Mouse (Mus musculus) liver, postnatal 0 days (tissue): ENCODE results near the gene Etfdh. TPM values are rescaled to one million over a fixed set of nuclear protein-coding genes. Genes with fewer than 3 reads are reported as not detected.
"Not testable (repeated sequence)": the region's sequence is repeated elsewhere in the genome, so short reads cannot be mapped to it uniquely, and the experiment has no call there.

ENCODE experiments used
- ATAC-seq: fragments of 200-750 bp; cut with Nextera tagmentation; 2 replicates; pipeline ENCODE4 v1.8.0; 2017; ENCODE audit warnings: mild to moderate bottlenecking, moderate library complexity
- DNase-seq: peaks from one replicate; pipeline ENCODE4 v3.0.0-alpha.2; 2016
- H3K27ac ChIP-seq: fragments of 300-500 bp; sonication (generic); 2 replicates; pipeline ENCODE4 v1.5.1; 2014; ENCODE audit warnings: antibody characterized with exemption, moderate library complexity, mild to moderate bottlenecking, low read depth
- H3K27me3 ChIP-seq: fragments of 300-500 bp; sonication (generic); 2 replicates; pipeline ENCODE4 v1.6.1; 2014; ENCODE audit warnings: low read length, control low read depth, mixed read lengths; ENCODE audit not compliant: insufficient read depth
- H3K36me3 ChIP-seq: fragments of 300-500 bp; sonication (generic); replicated peaks from 2 replicates; pipeline ENCODE4 v1.6.1; 2014; ENCODE audit warnings: mild to moderate bottlenecking, control low read depth, low read length, moderate library complexity, mixed read lengths; ENCODE audit not compliant: insufficient read depth
- H3K4me1 ChIP-seq: fragments of 300-500 bp; sonication (generic); 2 replicates; pipeline ENCODE4 v1.6.1; 2014; ENCODE audit warnings: antibody characterized with exemption, mild to moderate bottlenecking, control low read depth; ENCODE audit not compliant: insufficient read depth
- H3K4me2 ChIP-seq: fragments of 300-500 bp; sonication (generic); 2 replicates; pipeline ENCODE4 v1.6.1; 2014; ENCODE audit warnings: low read depth, mild to moderate bottlenecking, low read length, moderate library complexity, mixed read lengths
- H3K4me3 ChIP-seq: fragments of 300-500 bp; sonication (generic); 2 replicates; pipeline ENCODE4 v1.5.1; 2014; ENCODE audit warnings: low read depth, low read length
- H3K9ac ChIP-seq: fragments of 300-500 bp; sonication (generic); replicated peaks from 2 replicates; pipeline ENCODE4 v1.6.1; 2014; ENCODE audit warnings: mild to moderate bottlenecking, moderate library complexity
- H3K9me3 ChIP-seq: fragments of 300-500 bp; sonication (generic); 2 replicates; pipeline ENCODE4 v1.6.1; 2016; ENCODE audit warnings: mild to moderate bottlenecking, control low read depth, low read length, mixed read lengths
- CTCF ChIP-seq: sonication (generic); IDR thresholded peaks from 2 replicates; pipeline ENCODE4 v1.5.1; 2016; ENCODE audit warnings: antibody characterized with exemption, low read depth
- EP300 ChIP-seq: IDR thresholded peaks from 2 replicates; pipeline ENCODE4 v1.6.1; 2016; ENCODE audit warnings: antibody characterized with exemption, low read depth, mild to moderate bottlenecking
- WGBS: fragments of 180-500 bp; shearing (Covaris S2); extraction: QIAGEN DNeasy Blood & Tissue Kit; methylation state at CpG from one replicate; pipeline ENCODE4 v1.1.7; 2014; ENCODE audit not compliant: insufficient replicate concordance; 5-methylcytosine and 5-hydroxymethylcytosine counted together
- polyA plus RNA-seq: library from polyadenylated mRNA; unstranded; fragments of >200 nt; fragmentation: Nextera tagmentation; extraction: Ambion mirVana; gene quantifications from 2 replicates; pipeline ENCODE4 v1.2.1, GENCODE M21; 2015

Gene Etfdh
- polyA plus RNA-seq, 1 experiment from 2014 or later, result 239 TPM

GRCm38 (mm10) chr3:79574336-79574735 lies 55.0 kb downstream of the Etfdh start:
- Histone ChIP-seq H3K27ac (peak overlapping the region; percentile 63), H3K9me3 (no peaks in the 10 kb centered on the region), H3K27me3 (no peaks in the 10 kb centered on the region), H3K4me3 (no peak overlapping the region), H3K9ac (no peak overlapping the region), H3K4me2 (peak overlapping the region; percentile 14; the same call in 1 of the 2 replicates), H3K36me3 (no peaks in the 10 kb centered on the region), H3K4me1 (peaks cover 14% of the 10 kb centered on the region)
- peak; percentile 99 for TF ChIP-seq EP300
- TF ChIP-seq CTCF, result no peak
- DNase-seq (no peak), ATAC-seq (peak; percentile 96)
- WGBS, result 58% methylated on average over 3 of the region's 3 CpGs

DNA sequence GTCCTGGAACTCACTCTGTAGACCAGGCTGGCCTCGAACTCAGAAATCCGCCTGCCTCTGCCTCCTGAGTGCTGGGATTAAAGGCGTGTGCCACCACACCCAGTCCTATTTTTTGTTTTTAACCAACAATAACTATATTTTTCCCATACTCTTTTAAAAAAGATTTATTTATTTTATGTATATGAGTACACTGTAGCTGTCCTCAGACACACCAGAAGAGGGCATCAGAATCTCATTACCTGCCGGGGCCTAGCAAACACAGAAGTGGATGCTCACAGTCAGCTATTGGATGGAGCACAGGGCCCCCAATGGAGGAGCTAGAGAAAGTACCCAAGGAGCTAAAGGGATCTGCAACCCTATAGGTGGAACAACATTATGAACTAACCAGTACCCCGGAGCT lies 55.9 kb downstream of the Etfdh start:
- not testable (repeated sequence) for H3K4me3 ChIP-seq, H3K9ac ChIP-seq, DNase-seq, ATAC-seq, H3K27me3 ChIP-seq, H3K9me3 ChIP-seq, H3K27ac ChIP-seq, H3K36me3 ChIP-seq, H3K4me2 ChIP-seq
- WGBS, result 92% methylated on average over 5 of the region's 5 CpGs
- peaks cover 16% of the 10 kb centered on the region for H3K4me1 ChIP-seq

DNA sequence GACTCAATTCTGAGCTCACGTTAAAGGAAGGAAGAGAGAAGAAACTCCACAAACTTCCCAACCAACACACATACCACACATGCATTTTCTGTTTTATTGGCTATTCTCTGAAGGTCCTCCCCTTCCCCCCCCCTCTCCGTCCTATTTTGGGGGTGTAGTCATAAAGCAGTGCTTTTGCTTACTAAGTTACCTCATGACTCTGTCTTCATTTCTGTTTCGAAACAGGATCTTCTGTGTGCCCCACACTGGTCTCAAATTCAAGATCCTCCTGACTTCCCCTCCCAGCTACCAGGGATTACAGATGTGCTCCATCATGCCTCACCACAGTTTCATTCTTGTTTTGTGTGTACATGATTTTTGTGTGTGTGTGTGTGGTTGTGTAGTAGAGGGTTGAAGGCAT lies 56.9 kb downstream of the Etfdh start:
- DNase-seq (no peak), ATAC-seq (no peak)
- Histone ChIP-seq H3K27me3 (no peaks in the 10 kb centered on the region), H3K4me3 (no peak overlapping the region), H3K4me2 (no peak overlapping the region), H3K9me3 (no peaks in the 10 kb centered on the region), H3K36me3 (no peaks in the 10 kb centered on the region), H3K9ac (no peak overlapping the region), H3K27ac (no peak overlapping the region), H3K4me1 (peaks cover 18% of the 10 kb centered on the region)
- TF ChIP-seq CTCF, result no peak
- TF ChIP-seq EP300, result no peak
- 40% methylated on average over 3 of the region's 3 CpGs for WGBS

GRCm38 (mm10) chr3:79569351-79569681 lies 60.0 kb downstream of the Etfdh start:
- Histone ChIP-seq H3K27me3 (no peaks in the 10 kb centered on the region), H3K36me3 (no peaks in the 10 kb centered on the region), H3K9ac (no peak overlapping the region), H3K4me2 (no peak overlapping the region), H3K9me3 (no peaks in the 10 kb centered on the region), H3K27ac (no peak overlapping the region), H3K4me3 (no peak overlapping the region), H3K4me1 (peaks cover 21% of the 10 kb centered on the region)
- 75% methylated on average over 3 of the region's 3 CpGs for WGBS
- DNase-seq (no peak), ATAC-seq (no peak)
- TF ChIP-seq CTCF (no peak), EP300 (no peak)

DNA sequence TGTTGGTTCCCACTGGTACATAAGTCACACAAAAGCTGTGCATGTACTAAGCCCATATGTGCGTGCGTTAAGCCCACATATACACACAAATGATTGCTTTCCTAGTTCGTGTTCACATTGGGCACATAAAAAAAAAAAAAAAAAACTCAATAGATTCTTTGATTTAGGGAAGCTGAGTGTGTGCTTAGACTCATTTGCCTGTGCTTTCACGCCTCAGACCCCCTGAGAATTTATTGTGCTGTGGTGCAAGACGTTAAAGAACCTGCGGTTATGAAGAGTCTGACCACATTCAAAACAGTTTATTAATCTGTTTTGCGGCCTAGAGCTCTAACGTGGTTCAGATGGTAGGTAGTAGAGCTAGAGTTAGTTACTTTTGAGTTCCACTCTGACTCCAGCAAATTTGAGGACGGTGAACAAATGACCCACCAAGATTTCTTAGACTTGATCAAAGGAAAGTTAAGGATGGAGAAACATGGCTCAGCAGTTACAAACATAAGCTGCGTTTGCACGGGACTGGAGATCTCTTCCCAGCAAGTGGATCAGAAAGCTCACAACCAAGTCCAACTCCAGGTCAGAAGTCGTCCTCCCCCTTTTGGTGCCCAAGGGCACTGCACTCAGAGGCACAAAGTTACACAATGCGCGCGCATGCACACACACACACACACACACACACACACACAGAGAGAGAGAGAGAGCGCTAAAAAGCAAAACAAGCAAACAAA lies 60.5 kb downstream of the Etfdh start:
- ATAC-seq (no peak), DNase-seq (no peak)
- Histone ChIP-seq H3K4me1 (peaks cover 22% of the 10 kb centered on the region), H3K36me3 (no peaks in the 10 kb centered on the region), H3K27ac (peak overlapping the region; percentile 90), H3K9ac (0 out of 2 replicates have a peak overlapping the region, but pooled peaks have one; percentile 47), H3K4me2 (peak overlapping the region; percentile 88), H3K4me3 (no peak overlapping the region; the same call in 1 of the 2 replicates), H3K27me3 (no peaks in the 10 kb centered on the region), H3K9me3 (no peaks in the 10 kb centered on the region)
- 83% methylated on average over 16 of the region's 16 CpGs for WGBS
- TF ChIP-seq EP300, result no peak
- peak; percentile 47 for TF ChIP-seq CTCF

GRCm38 (mm10) chr3:79567703-79568362 lies 61.5 kb downstream of the Etfdh start, which contains the start of gene Fnip2:
Gene Fnip2 (minus strand): TSS chr3:79567796.
- H3K27me3 ChIP-seq, result no peaks in the 10 kb centered on the region
- WGBS, result under 1% methylated on average over 44 of the region's 55 CpGs
- no peak for TF ChIP-seq CTCF
- peak; percentile 49; the same call in 1 of the 2 replicates for TF ChIP-seq EP300
- peak; percentile 95 for DNase-seq
- no peaks in the 10 kb centered on the region for H3K36me3 ChIP-seq
- ATAC-seq, result peak; percentile 93
- H3K9ac ChIP-seq, result peak within 1 kb of the TSS; percentile 87
- no peaks in the 10 kb centered on the region for H3K9me3 ChIP-seq
- H3K4me2 ChIP-seq, result peak within 1 kb of the TSS; percentile 88
- peak within 1 kb of the TSS; percentile 88 for H3K4me3 ChIP-seq
- H3K27ac ChIP-seq, result peak within 1 kb of the TSS; percentile 90
- peaks cover 21% of the 10 kb centered on the region for H3K4me1 ChIP-seq
